Mouse (Mus musculus) spleen, adult 2 months (tissue): ENCODE results near the gene 0610010F05Rik. TPM values are rescaled to one million over a fixed set of nuclear protein-coding genes. Genes with fewer than 3 reads are reported as not detected.
"Not testable (repeated sequence)": the region's sequence is repeated elsewhere in the genome, so short reads cannot be mapped to it uniquely, and the experiment has no call there.

Source experiments
- DNase-seq, 2 experiments: peaks; one replicate each; pipeline versions ENCODE4 v3.0.0 to v3.0.0-alpha.2; 2012 to 2021; ENCODE audit warnings: low spot score in 2 of 2, low read depth in 1 of 2
- H3K27ac ChIP-seq: fragments of 200-500 bp; 2 replicates; pipeline ENCODE4 v1.5.1; 2012; ENCODE audit warnings: low read length, inconsistent platforms; ENCODE audit not compliant: insufficient read depth
- H3K27me3 ChIP-seq: fragments of 200-500 bp; 2 replicates; pipeline ENCODE4 v1.6.1; 2012; ENCODE audit warnings: mild to moderate bottlenecking, moderate library complexity, low read length, inconsistent platforms; ENCODE audit not compliant: control insufficient read depth, insufficient read depth
- H3K36me3 ChIP-seq: fragments of 200-500 bp; 2 replicates; pipeline ENCODE4 v1.6.1; 2012; ENCODE audit warnings: mild to moderate bottlenecking, low read length, inconsistent platforms; ENCODE audit not compliant: control insufficient read depth, insufficient read depth
- H3K4me1 ChIP-seq: fragments of 200-500 bp; 2 replicates; pipeline ENCODE4 v1.6.1; 2011; ENCODE audit warnings: inconsistent platforms; ENCODE audit not compliant: control insufficient read depth, insufficient read depth, insufficient read length
- H3K4me3 ChIP-seq: fragments of 200-500 bp; 2 replicates; pipeline ENCODE4 v1.5.1; 2011; ENCODE audit warnings: mild to moderate bottlenecking, inconsistent platforms; ENCODE audit not compliant: insufficient read depth, insufficient read length; ENCODE audit errors: extremely low read depth
- CTCF ChIP-seq: fragments of 200-500 bp; IDR thresholded peaks from 2 replicates; pipeline ENCODE4 v1.5.1; 2011; ENCODE audit warnings: mild to moderate bottlenecking, inconsistent platforms; ENCODE audit not compliant: insufficient read depth, insufficient read length, insufficient replicate concordance; ENCODE audit errors: extremely low read depth
- POLR2A ChIP-seq: fragments of 200-500 bp; IDR thresholded peaks from 2 replicates; pipeline ENCODE4 v1.6.1; 2011; ENCODE audit warnings: low read depth, low read length, inconsistent platforms
- WGBS: fragments of 180-500 bp; shearing (Covaris S2); methylation state at CpG from one replicate; pipeline ENCODE4 v1.1.7; 2018; 5-methylcytosine and 5-hydroxymethylcytosine counted together
- polyA plus RNA-seq: library from polyadenylated mRNA; depleted of rRNA; stranded (reverse); fragments of >200 nt; gene quantifications from 2 replicates; pipeline ENCODE4 v1.2.3, GENCODE M21; 2012

0610010F05Rik gene
- polyA plus RNA-seq, 1 experiment: 0.39 TPM

DNA sequence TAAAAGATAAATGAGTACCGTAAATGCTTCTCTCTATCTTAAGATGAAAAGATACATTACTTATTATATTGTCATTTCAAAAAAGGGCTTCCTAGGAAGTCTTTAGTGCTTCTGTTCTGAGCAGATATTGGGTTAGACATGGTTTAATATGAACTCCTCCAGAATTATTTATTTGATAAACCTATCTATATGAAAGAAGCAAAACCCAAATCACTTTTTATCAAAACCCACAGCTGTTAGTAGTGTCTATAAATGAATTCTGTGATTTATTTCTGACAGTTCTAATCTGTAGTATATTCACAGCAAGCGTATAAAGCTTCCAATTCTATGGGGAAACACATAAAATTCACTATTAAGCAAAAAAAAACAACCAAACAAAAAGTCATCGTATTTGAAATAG, 14.4 kb upstream of the 0610010F05Rik start:
- DNase-seq: no peak
- peaks cover 5% of the 10 kb centered on the region; the same call in 1 of the 2 replicates for H3K36me3 ChIP-seq
- no peaks in the 10 kb centered on the region for H3K27me3 ChIP-seq
- H3K27ac ChIP-seq: no peak overlapping the region
- TF ChIP-seq CTCF (no peak), POLR2A (no peak)
- H3K4me1 ChIP-seq: no peaks in the 10 kb centered on the region
- no peak overlapping the region for H3K4me3 ChIP-seq
- WGBS: 90% methylated on average over 3 of the region's 3 CpGs

DNA sequence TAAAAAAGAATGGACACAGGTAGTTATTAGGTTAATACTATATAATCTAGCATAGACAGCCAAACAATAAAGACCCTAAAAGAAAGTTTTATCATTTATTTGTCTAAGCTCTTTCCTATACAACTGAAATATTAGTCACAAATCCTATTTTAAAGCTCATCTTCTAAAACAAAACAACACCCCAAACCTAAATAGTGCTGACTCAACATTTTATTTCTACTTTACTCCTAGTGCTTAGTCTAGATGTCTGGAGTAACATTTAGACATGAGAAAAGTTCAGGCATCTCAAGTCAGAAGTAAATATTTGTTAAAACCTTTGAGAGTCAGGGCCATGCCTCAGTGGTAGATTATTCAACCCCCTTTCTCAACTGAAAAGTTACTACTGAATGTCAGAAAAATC, 14.0 kb upstream of the 0610010F05Rik start:
- no peak overlapping the region for H3K4me3 ChIP-seq
- peaks cover 5% of the 10 kb centered on the region; the same call in 1 of the 2 replicates for H3K36me3 ChIP-seq
- H3K27me3 ChIP-seq: no peaks in the 10 kb centered on the region
- H3K4me1 ChIP-seq: no peaks in the 10 kb centered on the region
- no peak for DNase-seq
- TF ChIP-seq POLR2A (no peak), CTCF (no peak)
- H3K27ac ChIP-seq: no peak overlapping the region

DNA sequence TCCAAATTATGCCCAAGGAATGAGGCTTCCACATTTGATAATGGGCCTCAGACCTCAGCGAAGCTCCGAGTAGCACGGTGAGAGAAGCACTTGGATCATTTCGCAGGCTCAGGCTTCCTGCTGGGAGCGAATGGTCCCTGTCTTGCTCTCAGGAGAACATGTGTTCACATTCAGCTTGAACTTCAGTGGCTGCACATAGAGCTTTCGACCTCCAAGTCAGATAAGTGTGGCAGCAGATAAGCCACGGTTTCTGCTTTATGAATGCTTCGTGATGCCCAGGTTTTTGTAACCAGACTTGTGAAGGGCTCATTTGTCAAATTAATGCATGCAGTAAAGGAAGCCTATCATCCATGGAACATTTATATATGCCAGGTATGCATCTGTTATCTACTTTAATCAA, 1.1 kb upstream of the 0610010F05Rik start:
- TF ChIP-seq CTCF (no peak), POLR2A (no peak)
- Histone ChIP-seq H3K36me3 (no peaks in the 10 kb centered on the region), H3K27ac (no peak overlapping the region), H3K27me3 (no peaks in the 10 kb centered on the region), H3K4me3 (no peak overlapping the region), H3K4me1 (no peaks in the 10 kb centered on the region)
- DNase-seq: no peak
- WGBS: 86% methylated on average over 8 of the region's 8 CpGs

DNA sequence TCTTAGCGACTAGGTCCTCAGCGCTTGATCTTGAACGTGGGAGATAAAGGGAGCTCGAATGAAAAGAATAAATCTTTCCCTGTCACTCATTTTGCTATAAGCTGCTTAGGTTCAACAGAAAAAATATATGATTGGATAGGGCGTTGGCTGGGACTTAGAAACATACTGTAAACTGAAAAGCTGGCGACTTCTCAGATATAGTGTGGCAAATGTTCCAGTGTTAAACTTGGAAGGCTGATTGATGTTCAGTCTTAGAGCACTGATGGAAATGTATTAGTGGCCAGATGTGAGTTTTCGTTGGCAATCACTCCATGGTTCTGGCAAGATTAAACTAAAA, 408 bp upstream of the 0610010F05Rik start:
- Histone ChIP-seq H3K27me3 (no peaks in the 10 kb centered on the region), H3K4me1 (no peaks in the 10 kb centered on the region), H3K27ac (no peak overlapping the region), H3K4me3 (peak overlapping the region; percentile 33), H3K36me3 (no peaks in the 10 kb centered on the region)
- WGBS: 11% methylated on average over 7 of the region's 7 CpGs
- DNase-seq: no peak
- TF ChIP-seq CTCF (no peak), POLR2A (no peak)

DNA sequence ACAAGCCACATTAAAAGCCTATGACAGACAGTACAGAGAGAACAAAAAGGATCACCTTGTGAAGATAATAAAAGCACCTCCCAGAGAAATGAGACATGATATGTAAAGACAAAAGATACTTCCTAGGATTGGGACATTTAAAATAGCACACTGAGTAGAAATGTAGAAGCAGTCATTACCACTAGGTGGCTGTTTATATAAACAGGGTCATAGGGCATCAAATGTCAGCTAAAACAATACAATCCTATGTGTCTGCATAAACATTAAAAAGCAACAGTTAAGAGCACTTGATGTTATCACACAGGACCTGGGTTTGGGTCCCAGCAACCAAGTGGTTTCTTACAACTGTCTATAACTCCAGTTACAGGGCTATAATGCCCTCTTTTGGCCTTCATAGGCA, 2.8 kb downstream of the 0610010F05Rik start:
- DNase-seq: no peak
- Histone ChIP-seq H3K27me3 (no peaks in the 10 kb centered on the region), H3K4me3 (no peak overlapping the region), H3K36me3 (no peaks in the 10 kb centered on the region), H3K4me1 (no peaks in the 10 kb centered on the region), H3K27ac (no peak overlapping the region)
- TF ChIP-seq POLR2A: no peak
- no peak for TF ChIP-seq CTCF

DNA sequence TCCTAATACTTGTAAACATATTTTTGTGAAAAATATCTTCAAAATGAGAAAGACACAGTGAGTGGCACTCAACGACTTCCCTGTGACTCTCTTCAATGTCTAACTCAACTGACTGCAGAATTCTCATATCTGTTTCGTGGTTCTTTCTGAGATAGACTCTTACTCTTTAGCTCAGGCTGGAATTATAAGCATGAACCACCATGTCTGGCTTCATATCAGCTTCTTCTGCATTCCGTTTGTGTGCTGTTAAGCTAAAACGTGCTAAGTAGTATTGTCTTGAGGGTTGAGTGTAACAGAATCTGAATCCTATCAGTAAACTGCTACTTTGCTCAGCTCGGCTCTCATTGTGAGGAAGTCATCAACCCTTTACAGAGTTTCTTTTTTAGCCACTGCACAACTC, 14.4 kb downstream of the 0610010F05Rik start:
- no peaks in the 10 kb centered on the region for H3K36me3 ChIP-seq
- H3K27ac ChIP-seq: no peak overlapping the region
- no peaks in the 10 kb centered on the region for H3K27me3 ChIP-seq
- no peaks in the 10 kb centered on the region for H3K4me1 ChIP-seq
- WGBS: 83% methylated on average over 5 of the region's 5 CpGs
- no peak for DNase-seq
- TF ChIP-seq POLR2A: no peak
- TF ChIP-seq CTCF: no peak
- no peak overlapping the region; the same call in 1 of the 2 replicates for H3K4me3 ChIP-seq

DNA sequence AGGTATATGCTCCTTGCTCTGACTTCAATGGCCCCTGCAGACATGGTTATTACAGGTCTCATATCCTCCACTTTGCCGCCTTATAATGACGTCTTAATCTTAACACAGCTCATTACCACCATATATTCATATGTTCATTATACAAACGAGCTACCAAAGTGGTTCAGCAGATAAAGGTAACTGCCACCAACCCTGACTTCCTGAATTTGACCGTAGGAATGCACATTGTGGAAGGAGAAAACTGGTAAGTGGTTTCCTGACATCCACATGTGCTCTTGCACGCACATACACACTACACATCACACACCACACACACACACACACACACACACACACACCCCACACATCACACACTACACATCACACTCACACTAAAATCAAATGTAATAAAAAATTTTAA, 18.9 kb downstream of the 0610010F05Rik start:
- H3K4me3 ChIP-seq: no peak overlapping the region
- H3K36me3 ChIP-seq: peaks cover 1% of the 10 kb centered on the region; the same call in 1 of the 2 replicates
- TF ChIP-seq POLR2A (no peak), CTCF (no peak)
- no peak overlapping the region for H3K27ac ChIP-seq
- WGBS: 52% methylated on average over 5 of the region's 5 CpGs
- DNase-seq: no peak
- H3K4me1 ChIP-seq: no peaks in the 10 kb centered on the region
- no peaks in the 10 kb centered on the region for H3K27me3 ChIP-seq

DNA sequence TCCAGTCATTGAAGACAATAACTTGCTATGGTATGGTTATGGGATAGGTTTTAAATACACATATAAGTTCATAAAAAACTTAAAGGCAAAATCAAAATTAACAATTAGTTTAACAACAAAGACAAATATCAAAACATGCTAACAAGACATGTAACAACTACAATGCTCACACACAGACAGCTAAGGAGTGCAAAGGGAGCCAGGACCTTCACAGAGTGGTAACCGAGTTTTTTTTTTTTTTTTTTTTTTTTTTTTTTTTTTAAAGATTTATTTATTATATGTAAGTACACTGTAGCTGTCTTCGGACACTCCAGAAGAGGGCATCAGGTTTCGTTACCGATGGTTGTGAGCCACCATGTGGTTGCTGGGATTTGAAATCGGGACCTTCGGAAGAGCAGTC, 26.1 kb downstream of the 0610010F05Rik start:
- not testable (repeated sequence) for H3K36me3 ChIP-seq, H3K4me1 ChIP-seq, DNase-seq, H3K27me3 ChIP-seq, H3K4me3 ChIP-seq, H3K27ac ChIP-seq
- WGBS: 95% methylated on average over 6 of the region's 6 CpGs
